Mouse (Mus musculus): ENCODE measurements at regions not wholly inside any gene's neighbourhood (a gene's known extent, or its start where the extent isn't known, plus 50 kb on each side); places are given as distances from the start of the nearest gene placed in this dataset.

- H3K9ac ChIP-seq (replicated peaks; ENCODE audit: low read depth, low read length) = no peak overlapping the region
- 50% methylated on average over 4 of the region's 4 CpGs for WGBS
- peak; percentile 7 for DNase-seq (ENCODE audit: low spot score)
- H3K4me1 ChIP-seq (ENCODE audit: control insufficient read depth, insufficient read depth) = no peaks in the 10 kb centered on the region
- no peaks in the 10 kb centered on the region for H3K36me3 ChIP-seq (replicated peaks; ENCODE audit: control insufficient read depth, insufficient read depth, low read length)
- no peak for TF ChIP-seq CTCF (IDR thresholded peaks at IDR 0.05; ENCODE audit: low read depth)
- no peak for TF ChIP-seq EP300 (IDR thresholded peaks at IDR 0.05; ENCODE audit: low read depth)
- H3K9me3 ChIP-seq (replicated peaks; ENCODE audit: control insufficient read depth, low read length) = no peaks in the 10 kb centered on the region
- no peak overlapping the region for H3K4me3 ChIP-seq (ENCODE audit: low read depth, low read length)
- no peaks in the 10 kb centered on the region for H3K27me3 ChIP-seq (ENCODE audit: control insufficient read depth, insufficient read depth, low read length)
- H3K4me2 ChIP-seq (ENCODE audit: low read depth, low read length) = no peak overlapping the region
- no peak for ATAC-seq (ENCODE audit: insufficient read depth, low read depth)
- H3K27ac ChIP-seq (ENCODE audit: low read depth) = no peak overlapping the region
These were observed 544.8 kb upstream of the Id4 start for GRCm38 (mm10) chr13:47716265-47716664.

- ATAC-seq (ENCODE audit: insufficient read depth, low read depth) = no peak
- 84% methylated on average over 2 of the region's 2 CpGs for whole genome bisulfite sequencing
- no peak overlapping the region for H3K27ac ChIP-seq (ENCODE audit: low read depth)
These were observed 540.4 kb upstream of the Id4 start for GRCm38 (mm10) chr13:47720645-47721044.

GRCm38 (mm10) chr13:47734415-47734814 is 526.6 kb upstream of the Id4 start:
- Histone ChIP-seq H3K4me1 (ENCODE audit: control insufficient read depth, insufficient read depth) (no peaks in the 10 kb centered on the region), H3K27ac (ENCODE audit: low read depth) (no peak overlapping the region), H3K4me3 (ENCODE audit: low read depth, low read length) (no peak overlapping the region), H3K36me3 (replicated peaks; ENCODE audit: control insufficient read depth, insufficient read depth, low read length) (no peaks in the 10 kb centered on the region), H3K4me2 (ENCODE audit: low read depth, low read length) (no peak overlapping the region), H3K9me3 (replicated peaks; ENCODE audit: control insufficient read depth, low read length) (no peaks in the 10 kb centered on the region), H3K9ac (replicated peaks; ENCODE audit: low read depth, low read length) (no peak overlapping the region), H3K27me3 (ENCODE audit: control insufficient read depth, insufficient read depth, low read length) (no peaks in the 10 kb centered on the region)
- 50% methylated on average over 1 of the region's 1 CpGs for WGBS
- ATAC-seq (ENCODE audit: insufficient read depth, low read depth) = no peak
- no peak for DNase-seq (ENCODE audit: low spot score)
- TF ChIP-seq EP300 (IDR thresholded peaks at IDR 0.05; ENCODE audit: low read depth) (no peak), CTCF (IDR thresholded peaks at IDR 0.05; ENCODE audit: low read depth) (no peak)

More at GRCm38 (mm10) chr13:47720645-47721044, 540.4 kb upstream of the Id4 start:
- Histone ChIP-seq H3K4me1 (ENCODE audit: control insufficient read depth, insufficient read depth) (no peaks in the 10 kb centered on the region), H3K4me3 (ENCODE audit: low read depth, low read length) (no peak overlapping the region), H3K9ac (replicated peaks; ENCODE audit: low read depth, low read length) (no peak overlapping the region), H3K27me3 (ENCODE audit: control insufficient read depth, insufficient read depth, low read length) (no peaks in the 10 kb centered on the region), H3K9me3 (replicated peaks; ENCODE audit: control insufficient read depth, low read length) (no peaks in the 10 kb centered on the region), H3K36me3 (replicated peaks; ENCODE audit: control insufficient read depth, insufficient read depth, low read length) (no peaks in the 10 kb centered on the region), H3K4me2 (ENCODE audit: low read depth, low read length) (no peak overlapping the region)
- DNase-seq (ENCODE audit: low spot score) = no peak
- TF ChIP-seq CTCF (IDR thresholded peaks at IDR 0.05; ENCODE audit: low read depth) (no peak), EP300 (IDR thresholded peaks at IDR 0.05; ENCODE audit: low read depth) (no peak)

- Histone ChIP-seq H3K4me1 (ENCODE audit: control insufficient read depth, insufficient read depth) (no peaks in the 10 kb centered on the region), H3K9ac (replicated peaks; ENCODE audit: low read depth, low read length) (no peak overlapping the region), H3K4me3 (ENCODE audit: low read depth, low read length) (no peak overlapping the region), H3K9me3 (replicated peaks; ENCODE audit: control insufficient read depth, low read length) (no peaks in the 10 kb centered on the region), H3K36me3 (replicated peaks; ENCODE audit: control insufficient read depth, insufficient read depth, low read length) (no peaks in the 10 kb centered on the region), H3K27ac (ENCODE audit: low read depth) (no peak overlapping the region), H3K4me2 (ENCODE audit: low read depth, low read length) (no peak overlapping the region), H3K27me3 (ENCODE audit: control insufficient read depth, insufficient read depth, low read length) (no peaks in the 10 kb centered on the region)
- TF ChIP-seq EP300 (IDR thresholded peaks at IDR 0.05; ENCODE audit: low read depth) (no peak), CTCF (IDR thresholded peaks at IDR 0.05; ENCODE audit: low read depth) (no peak)
- DNase-seq (ENCODE audit: low spot score) = no peak
- WGBS = 59% methylated on average over 8 of the region's 8 CpGs
- no peak for ATAC-seq (ENCODE audit: insufficient read depth, low read depth)
These were observed 525.5 kb upstream of the Id4 start for GRCm38 (mm10) chr13:47735426-47736063.

GRCm38 (mm10) chr13:47748906-47749305 is 512.1 kb upstream of the Id4 start:
- no peak for DNase-seq (ENCODE audit: low spot score)
- H3K4me3 ChIP-seq (ENCODE audit: low read depth, low read length) = no peak overlapping the region
- ATAC-seq (ENCODE audit: insufficient read depth, low read depth) = no peak
- no peaks in the 10 kb centered on the region for H3K9me3 ChIP-seq (replicated peaks; ENCODE audit: control insufficient read depth, low read length)
- TF ChIP-seq EP300 (IDR thresholded peaks at IDR 0.05; ENCODE audit: low read depth) (no peak), CTCF (IDR thresholded peaks at IDR 0.05; ENCODE audit: low read depth) (no peak)
- H3K9ac ChIP-seq (replicated peaks; ENCODE audit: low read depth, low read length) = no peak overlapping the region
- no peaks in the 10 kb centered on the region for H3K36me3 ChIP-seq (replicated peaks; ENCODE audit: control insufficient read depth, insufficient read depth, low read length)
- H3K4me1 ChIP-seq (ENCODE audit: control insufficient read depth, insufficient read depth) = no peaks in the 10 kb centered on the region
- H3K4me2 ChIP-seq (ENCODE audit: low read depth, low read length) = no peak overlapping the region
- H3K27me3 ChIP-seq (ENCODE audit: control insufficient read depth, insufficient read depth, low read length) = no peaks in the 10 kb centered on the region
- H3K27ac ChIP-seq (ENCODE audit: low read depth) = no peak overlapping the region

GRCm38 (mm10) chr13:47751033-47751432 is 510.0 kb upstream of the Id4 start:
- H3K27ac ChIP-seq (ENCODE audit: low read depth) = no peak overlapping the region
- no peak overlapping the region for H3K9ac ChIP-seq (replicated peaks; ENCODE audit: low read depth, low read length)
- no peak for TF ChIP-seq EP300 (IDR thresholded peaks at IDR 0.05; ENCODE audit: low read depth)
- no peak for TF ChIP-seq CTCF (IDR thresholded peaks at IDR 0.05; ENCODE audit: low read depth)
- WGBS = 62% methylated on average over 2 of the region's 2 CpGs
- H3K4me1 ChIP-seq (ENCODE audit: control insufficient read depth, insufficient read depth) = no peaks in the 10 kb centered on the region
- no peak for ATAC-seq (ENCODE audit: insufficient read depth, low read depth)
- DNase-seq (ENCODE audit: low spot score) = no peak
- no peak overlapping the region for H3K4me2 ChIP-seq (ENCODE audit: low read depth, low read length)
- H3K9me3 ChIP-seq (replicated peaks; ENCODE audit: control insufficient read depth, low read length) = no peaks in the 10 kb centered on the region
- H3K36me3 ChIP-seq (replicated peaks; ENCODE audit: control insufficient read depth, insufficient read depth, low read length) = no peaks in the 10 kb centered on the region
- H3K4me3 ChIP-seq (ENCODE audit: low read depth, low read length) = no peak overlapping the region
- no peaks in the 10 kb centered on the region for H3K27me3 ChIP-seq (ENCODE audit: control insufficient read depth, insufficient read depth, low read length)

Measured in heart, postnatal 0 days (tissue).